Mouse (Mus musculus) megakaryocyte, embryonic 14.5 days (primary cell): ENCODE data around the gene Gm43951. TPM values are rescaled to one million over a fixed set of nuclear protein-coding genes. Genes with fewer than 3 reads are reported as not detected.
"Not testable (repeated sequence)": the region's sequence is repeated elsewhere in the genome, so short reads cannot be mapped to it uniquely, and the experiment has no call there.

Source experiments
- H3K27me3 ChIP-seq: replicated peaks from 2 replicates; pipeline ENCODE3; 2012; ENCODE audit warnings: inconsistent platforms
- H3K36me3 ChIP-seq: replicated peaks from 2 replicates; pipeline ENCODE3; 2012; ENCODE audit warnings: low read length, inconsistent platforms, mixed read lengths
- H3K4me1 ChIP-seq: 2 replicates; pipeline ENCODE4 v1.6.1; 2012; ENCODE audit warnings: inconsistent platforms
- H3K4me3 ChIP-seq: replicated peaks from 2 replicates; pipeline ENCODE3; 2012; ENCODE audit warnings: moderate library complexity, mild to moderate bottlenecking, inconsistent platforms
- H3K9me3 ChIP-seq: 2 replicates; pipeline ENCODE4 v1.6.1; 2012; ENCODE audit warnings: inconsistent platforms
- FLI1 ChIP-seq: IDR thresholded peaks from 2 replicates; pipeline ENCODE4 v1.6.1; 2012; ENCODE audit warnings: low read length, inconsistent platforms, mixed read lengths
- GATA1 ChIP-seq: IDR thresholded peaks from 3 replicates; pipeline ENCODE4 v1.6.1; 2012; ENCODE audit warnings: mixed read lengths, low read length, inconsistent platforms, borderline replicate concordance
- polyA plus RNA-seq: library from polyadenylated mRNA; stranded (reverse); fragments of >175 nt; gene quantifications from 2 replicates; pipeline ENCODE4 v1.2.3, GENCODE M21; 2012; ENCODE audit warnings: low replicate concordance; ENCODE audit not compliant: insufficient read depth

Gene Gm43951
- polyA plus RNA-seq, 1 experiment: not detected

GRCm38 (mm10) chr11:72173506-72173905, 33.1 kb downstream of the Gm43951 start:
- TF ChIP-seq GATA1: no peak
- TF ChIP-seq FLI1: no peak
- Histone ChIP-seq H3K4me3 (no peak overlapping the region), H3K27me3 (no peaks in the 10 kb centered on the region), H3K9me3 (no peaks in the 10 kb centered on the region), H3K36me3 (peaks cover 86% of the 10 kb centered on the region), H3K4me1 (peaks cover under 1% of the 10 kb centered on the region; the same call in 1 of the 2 replicates)

GRCm38 (mm10) chr11:72171906-72172305, 34.7 kb downstream of the Gm43951 start:
- H3K9me3 ChIP-seq, H3K27me3 ChIP-seq, H3K4me3 ChIP-seq, H3K4me1 ChIP-seq: not testable (repeated sequence)
- H3K36me3 ChIP-seq: peaks cover 85% of the 10 kb centered on the region

- Histone ChIP-seq H3K9me3 (no peaks in the 10 kb centered on the region), H3K4me3 (no peak overlapping the region), H3K36me3 (peaks cover 85% of the 10 kb centered on the region), H3K4me1 (peaks cover 5% of the 10 kb centered on the region), H3K27me3 (no peaks in the 10 kb centered on the region)
- no peak for TF ChIP-seq GATA1
- TF ChIP-seq FLI1: no peak
Observed at GRCm38 (mm10) chr11:72169871-72170270, 36.8 kb downstream of the Gm43951 start.

GRCm38 (mm10) chr11:72163198-72163597, 43.4 kb downstream of the Gm43951 start:
- H3K27me3 ChIP-seq: no peaks in the 10 kb centered on the region
- TF ChIP-seq GATA1 (no peak), FLI1 (no peak)
- peaks cover 90% of the 10 kb centered on the region for H3K36me3 ChIP-seq

GRCm38 (mm10) chr11:72156624-72157023, 50.0 kb downstream of the Gm43951 start:
- no peaks in the 10 kb centered on the region for H3K9me3 ChIP-seq
- H3K27me3 ChIP-seq: no peaks in the 10 kb centered on the region
- TF ChIP-seq FLI1 (no peak), GATA1 (no peak)
- H3K4me3 ChIP-seq: no peak overlapping the region
- H3K36me3 ChIP-seq: peaks cover 86% of the 10 kb centered on the region
- H3K4me1 ChIP-seq: no peaks in the 10 kb centered on the region; the same call in 1 of the 2 replicates

More at GRCm38 (mm10) chr11:72163198-72163597, 43.4 kb downstream of the Gm43951 start:
- Histone ChIP-seq H3K4me1 (peaks cover under 1% of the 10 kb centered on the region), H3K4me3 (no peak overlapping the region), H3K9me3 (no peaks in the 10 kb centered on the region)

- Histone ChIP-seq H3K36me3 (peaks cover 80% of the 10 kb centered on the region), H3K4me3 (no peak overlapping the region), H3K27me3 (no peaks in the 10 kb centered on the region), H3K4me1 (peaks cover 5% of the 10 kb centered on the region), H3K9me3 (no peaks in the 10 kb centered on the region)
- TF ChIP-seq GATA1 (no peak), FLI1 (no peak)
Observed at GRCm38 (mm10) chr11:72155981-72156428, 50.6 kb downstream of the Gm43951 start.

- Histone ChIP-seq H3K4me3 (no peak overlapping the region), H3K27me3 (no peaks in the 10 kb centered on the region), H3K4me1 (peaks cover 5% of the 10 kb centered on the region), H3K36me3 (peaks cover 76% of the 10 kb centered on the region), H3K9me3 (no peaks in the 10 kb centered on the region)
- no peak for TF ChIP-seq GATA1
- no peak for TF ChIP-seq FLI1
Observed at GRCm38 (mm10) chr11:72155186-72155980, 51.3 kb downstream of the Gm43951 start.

Other genes starting within 250 kb of the Gm43951 start
- gene Aipl1, start 169.3 kb downstream of the Gm43951 start, polyA plus RNA-seq: 0.23 TPM in 1 of 2 replicates, not detected in the other
- 25.8 and 50.2 TPM in 2 replicates for gene Pimreg, start 164.8 kb downstream of the Gm43951 start, polyA plus RNA-seq
- 0.07 TPM in 1 of 2 replicates, not detected in the other for gene Pitpnm3, start 71.1 kb downstream of the Gm43951 start, polyA plus RNA-seq
- 0.47 and 1.2 TPM in 2 replicates for gene 4933427D14Rik, start 619 bp upstream of the Gm43951 start, polyA plus RNA-seq
- gene Txndc17, start 707 bp upstream of the Gm43951 start, polyA plus RNA-seq: 8.2 and 31.1 TPM in 2 replicates
- 1.5 TPM in 1 of 2 replicates, not detected in the other for gene Med31, start 8.8 kb upstream of the Gm43951 start, polyA plus RNA-seq
- 0.50 TPM in 1 of 2 replicates, not detected in the other for gene Slc13a5, start 60.4 kb upstream of the Gm43951 start, polyA plus RNA-seq
- gene Xaf1, start 94.8 kb upstream of the Gm43951 start, polyA plus RNA-seq: 0.53 and 5.9 TPM in 2 replicates
- not detected in 2 replicates for gene Fbxo39, start 107.6 kb upstream of the Gm43951 start, polyA plus RNA-seq
- gene Tekt1, start 155.6 kb upstream of the Gm43951 start, polyA plus RNA-seq: not detected in 2 replicates
- 0.75 and 2.3 TPM in 2 replicates for gene Smtnl2, start 204.9 kb upstream of the Gm43951 start, polyA plus RNA-seq
- not detected in 2 replicates for gene Ggt6, start 228.7 kb upstream of the Gm43951 start, polyA plus RNA-seq
- gene Mybbp1a, start 234.5 kb upstream of the Gm43951 start, polyA plus RNA-seq: 59.8 and 71.3 TPM in 2 replicates